Mouse (Mus musculus) MN1 (cell line): ENCODE results near the gene Lsamp.

Experiments used
- DNase-seq: peaks from one replicate; pipeline ENCODE4 v3.0.0-alpha.2; 2016; ENCODE audit warnings: low spot score

The Lsamp gene

GRCm38 (mm10) chr16:40685531-40685930 lies 701.4 kb downstream of the Lsamp start:
- no peak for DNase-seq

- no peak for DNase-seq
These were observed 708.1 kb downstream of the Lsamp start for GRCm38 (mm10) chr16:40692292-40692691.

GRCm38 (mm10) chr16:40697253-40697652 lies 713.1 kb downstream of the Lsamp start:
- no peak for DNase-seq

- DNase-seq = no peak
These were observed 724.4 kb downstream of the Lsamp start for GRCm38 (mm10) chr16:40708558-40708957.

- DNase-seq = no peak
These were observed 725.4 kb downstream of the Lsamp start for GRCm38 (mm10) chr16:40709574-40709973.

- no peak for DNase-seq
These were observed 725.9 kb downstream of the Lsamp start for GRCm38 (mm10) chr16:40710068-40710467.

- DNase-seq = no peak
These were observed 726.3 kb downstream of the Lsamp start for GRCm38 (mm10) chr16:40710491-40710890.

- DNase-seq = no peak
These were observed 729.6 kb downstream of the Lsamp start for GRCm38 (mm10) chr16:40713725-40714124.

- no peak for DNase-seq
These were observed 754.9 kb downstream of the Lsamp start for GRCm38 (mm10) chr16:40739015-40739414.

GRCm38 (mm10) chr16:40739771-40740170 lies 755.6 kb downstream of the Lsamp start:
- DNase-seq = no peak

GRCm38 (mm10) chr16:40740273-40740672 lies 756.1 kb downstream of the Lsamp start:
- no peak for DNase-seq

GRCm38 (mm10) chr16:40827191-40827590 lies 843.0 kb downstream of the Lsamp start:
- no peak for DNase-seq

GRCm38 (mm10) chr16:40831536-40831935 lies 847.4 kb downstream of the Lsamp start:
- no peak for DNase-seq

GRCm38 (mm10) chr16:40841765-40842164 lies 857.6 kb downstream of the Lsamp start:
- DNase-seq = no peak

- no peak for DNase-seq
These were observed 882.6 kb downstream of the Lsamp start for GRCm38 (mm10) chr16:40866733-40867132.

GRCm38 (mm10) chr16:40878301-40878700 lies 894.1 kb downstream of the Lsamp start:
- no peak for DNase-seq

GRCm38 (mm10) chr16:40881942-40882341 lies 897.8 kb downstream of the Lsamp start:
- no peak for DNase-seq

GRCm38 (mm10) chr16:40891338-40891737 lies 907.2 kb downstream of the Lsamp start:
- no peak for DNase-seq

- DNase-seq = no peak
These were observed 913.7 kb downstream of the Lsamp start for GRCm38 (mm10) chr16:40897768-40898327.

- no peak for DNase-seq
These were observed 923.7 kb downstream of the Lsamp start for GRCm38 (mm10) chr16:40907892-40908291.

GRCm38 (mm10) chr16:40914141-40914540 lies 930.0 kb downstream of the Lsamp start:
- no peak for DNase-seq

GRCm38 (mm10) chr16:40930596-40930995 lies 946.4 kb downstream of the Lsamp start:
- no peak for DNase-seq

GRCm38 (mm10) chr16:40942266-40942665 lies 958.1 kb downstream of the Lsamp start:
- DNase-seq = no peak

GRCm38 (mm10) chr16:40945834-40946233 lies 961.7 kb downstream of the Lsamp start:
- DNase-seq = no peak

- DNase-seq = no peak
These were observed 963.9 kb downstream of the Lsamp start for GRCm38 (mm10) chr16:40948013-40948412.
